Mouse (Mus musculus): ENCODE data around the gene Ltbp2.

Ltbp2 gene

DNA sequence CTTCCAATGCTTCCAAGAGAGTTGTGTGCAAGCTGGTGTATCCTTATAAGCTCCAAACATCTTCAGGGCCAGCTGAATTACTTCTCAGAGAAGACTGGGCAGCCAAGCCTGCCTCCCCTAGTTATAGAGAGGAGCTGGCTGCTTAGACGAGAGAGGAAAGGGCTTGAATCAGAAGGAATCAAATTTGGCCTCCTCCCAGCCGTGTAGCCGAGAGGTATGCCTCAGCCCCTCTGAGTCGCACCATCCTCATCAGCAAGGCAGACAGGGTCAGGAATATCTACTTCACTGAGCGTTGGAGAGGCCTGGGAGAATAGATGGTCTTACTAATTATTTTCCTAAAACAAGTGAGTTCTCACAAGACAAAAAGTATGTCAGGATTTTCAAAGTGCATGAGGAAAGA is 40.7 kb downstream of the Ltbp2 start:
- no peak for DNase-seq

DNA sequence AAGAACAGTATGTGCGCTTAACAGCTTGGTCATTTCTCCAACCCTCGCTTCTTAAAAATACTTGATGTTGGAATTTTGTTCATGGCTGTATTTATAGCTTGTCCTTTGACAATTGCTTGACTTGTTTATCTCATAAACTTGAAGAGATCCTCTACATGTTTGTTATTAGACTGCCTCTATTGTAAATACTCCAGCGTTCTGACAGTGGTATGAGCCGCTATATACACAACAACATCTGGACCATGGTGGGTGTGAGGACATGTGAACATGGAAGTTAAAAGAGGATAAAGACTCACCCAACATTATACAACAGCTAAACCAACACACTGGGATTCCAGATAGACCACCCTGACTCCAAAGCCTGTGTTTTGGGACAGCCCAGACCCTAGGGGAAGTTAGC is 41.6 kb downstream of the Ltbp2 start:
- no peak for DNase-seq

DNA sequence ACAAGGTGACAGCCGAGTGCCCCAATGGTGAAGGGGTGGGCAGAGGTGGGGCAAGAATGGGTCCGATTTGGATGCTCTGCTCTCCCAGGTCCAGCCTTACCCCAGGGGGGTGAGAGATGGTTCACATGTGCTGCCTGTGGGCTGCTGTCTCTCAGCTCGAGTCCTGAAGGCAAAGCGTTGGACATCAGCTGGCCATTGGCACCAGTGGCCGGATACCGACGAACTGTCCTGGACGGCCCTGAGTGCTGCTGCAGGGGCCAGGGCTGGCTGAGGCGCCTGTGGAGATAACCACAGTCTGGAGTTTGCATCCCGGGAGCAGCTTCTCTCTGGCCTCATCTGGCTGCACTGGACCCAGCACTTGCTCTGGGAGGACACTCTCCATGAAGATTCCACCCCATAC is 44.7 kb downstream of the Ltbp2 start:
- DNase-seq: peak; percentile 52 to 67

DNA sequence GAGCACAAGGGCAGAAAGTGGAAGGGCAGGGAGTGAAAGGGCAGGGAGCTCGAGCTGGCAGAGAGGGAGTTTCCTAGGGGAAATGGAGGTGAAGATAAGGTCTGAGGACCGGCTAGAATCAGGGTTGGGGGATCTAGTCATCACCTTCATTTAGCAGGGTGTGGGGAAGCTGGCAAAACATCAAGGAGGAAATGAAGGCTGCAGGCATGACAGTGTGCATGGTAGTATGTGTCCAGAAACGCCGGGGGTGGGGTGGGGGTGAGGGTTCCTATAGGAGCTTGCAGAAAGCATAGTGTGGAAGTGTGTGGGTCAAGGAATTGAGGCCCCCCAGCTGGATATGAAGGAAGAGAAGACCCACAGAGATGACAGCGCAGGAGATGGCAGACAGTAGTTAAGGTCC is 45.2 kb downstream of the Ltbp2 start:
- DNase-seq: peak; percentile 52 to 65

DNA sequence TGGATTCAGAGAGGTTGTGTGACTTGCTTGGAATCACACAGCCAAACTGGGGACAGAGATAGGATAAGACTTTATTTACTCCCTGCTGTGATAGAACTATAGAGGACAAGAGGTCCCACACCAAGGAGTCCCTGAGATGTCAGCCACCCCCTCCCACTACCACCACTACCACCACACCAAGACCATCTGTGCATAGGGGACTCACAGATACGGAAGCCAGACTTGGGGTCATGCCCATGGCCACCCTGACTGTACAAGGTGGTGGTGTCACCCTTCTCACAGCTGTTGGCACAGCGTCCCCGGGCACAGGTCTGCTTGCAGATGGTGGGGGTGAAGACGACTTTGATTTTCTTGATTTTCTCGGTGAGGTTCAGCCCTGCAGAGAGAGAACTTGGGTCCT is 45.9 kb downstream of the Ltbp2 start:
- DNase-seq: peak; percentile 48 to 51

DNA sequence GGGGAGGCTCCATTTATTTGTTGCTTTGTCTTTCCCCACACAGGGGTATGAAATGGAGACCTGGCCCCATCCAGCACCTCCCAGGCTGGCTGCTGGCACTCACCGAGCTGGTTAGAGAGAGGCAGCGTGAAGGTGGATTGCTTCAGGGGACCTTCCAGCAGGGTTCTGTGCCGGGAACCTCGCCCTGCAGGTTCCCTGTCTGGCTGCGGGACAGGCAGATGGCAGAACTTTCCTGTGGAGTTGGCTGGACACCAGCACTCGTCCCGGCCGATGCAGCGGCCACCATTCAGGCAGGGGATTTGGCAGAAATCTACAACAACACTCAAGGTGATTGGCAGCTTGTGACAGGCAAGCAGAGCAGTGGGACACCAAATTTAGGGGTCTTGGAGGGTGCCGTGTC is 46.4 kb downstream of the Ltbp2 start:
- DNase-seq: peak; percentile 84 to 88

DNA sequence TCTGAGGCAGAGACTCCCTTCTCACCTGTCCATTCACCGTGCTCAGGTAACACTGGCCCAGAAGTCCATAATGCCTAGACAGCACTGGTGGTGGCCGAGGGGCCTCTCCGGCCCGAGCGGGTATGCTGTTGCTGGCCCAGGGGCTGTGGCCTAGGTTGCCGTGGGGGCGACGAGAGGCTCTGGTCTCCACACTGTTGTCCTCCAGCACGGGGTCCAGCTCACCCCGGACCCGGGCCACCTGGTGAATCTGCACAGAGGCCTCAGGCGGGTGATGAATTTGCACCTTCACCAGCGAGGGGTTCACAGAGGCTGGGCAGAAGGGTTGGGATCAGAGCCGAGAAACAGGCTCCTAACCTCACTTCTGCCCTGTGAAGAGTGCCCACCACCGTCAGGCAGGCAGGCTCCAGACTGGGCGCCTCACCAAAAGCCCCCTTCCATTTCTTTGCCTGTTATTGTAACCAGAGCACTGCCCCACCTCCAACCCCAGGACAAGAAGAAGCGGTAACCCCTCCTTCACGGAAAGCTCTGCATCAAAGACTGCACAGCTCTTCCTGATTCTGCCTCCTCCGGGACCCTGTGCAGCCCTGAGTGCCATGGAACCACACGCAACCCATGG is 47.1 kb downstream of the Ltbp2 start:
- peak; percentile 38 to 44 for DNase-seq

DNA sequence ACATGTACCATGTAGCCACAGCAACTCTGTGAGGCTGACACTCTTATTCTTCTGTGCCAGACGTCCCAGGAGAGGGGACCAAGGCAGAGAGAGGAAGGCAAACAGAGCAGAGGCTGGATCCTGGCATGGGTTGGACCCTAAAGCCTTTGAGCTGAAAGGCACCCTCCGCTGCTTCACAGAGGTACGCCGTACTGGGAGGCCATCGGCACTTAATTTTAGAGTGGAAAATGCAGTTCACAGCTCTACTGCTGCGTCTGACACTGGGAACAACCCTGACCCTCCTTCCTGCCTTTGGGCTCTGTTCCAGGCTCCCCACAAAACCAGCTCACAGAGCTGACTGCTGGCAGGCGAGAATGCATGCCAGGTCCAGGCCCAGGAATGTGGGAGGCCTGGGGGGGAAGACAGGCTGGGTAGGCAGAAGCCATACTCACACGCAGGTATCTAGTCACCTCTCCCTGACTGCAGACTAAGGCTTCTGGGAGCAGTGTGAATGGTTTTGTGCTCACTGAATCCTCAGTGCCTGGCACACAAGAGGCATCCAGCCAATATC is 48.9 kb downstream of the Ltbp2 start:
- peak; percentile 56 to 67 for DNase-seq

DNA sequence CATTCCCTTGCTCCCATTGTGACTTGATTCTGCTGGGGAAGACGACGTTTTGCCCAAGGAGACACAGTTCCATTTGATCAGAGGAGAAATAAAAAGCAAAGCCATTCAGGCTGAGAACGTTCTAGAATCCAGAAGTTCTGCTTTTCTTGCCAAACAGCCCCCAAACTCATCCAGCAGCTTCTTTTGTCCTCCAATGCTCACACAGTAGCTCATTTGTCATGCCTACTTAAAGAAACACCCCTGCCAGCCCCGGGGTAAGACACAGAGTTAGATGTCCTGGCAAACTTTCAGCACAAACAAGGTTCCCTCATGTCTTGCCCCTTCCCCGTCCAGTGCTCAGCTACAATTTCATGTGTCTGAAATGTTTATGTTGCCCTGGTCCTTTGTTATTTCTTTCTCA is 52.1 kb downstream of the Ltbp2 start:
- DNase-seq: peak in 1 of 2 experiments; percentile 33

DNA sequence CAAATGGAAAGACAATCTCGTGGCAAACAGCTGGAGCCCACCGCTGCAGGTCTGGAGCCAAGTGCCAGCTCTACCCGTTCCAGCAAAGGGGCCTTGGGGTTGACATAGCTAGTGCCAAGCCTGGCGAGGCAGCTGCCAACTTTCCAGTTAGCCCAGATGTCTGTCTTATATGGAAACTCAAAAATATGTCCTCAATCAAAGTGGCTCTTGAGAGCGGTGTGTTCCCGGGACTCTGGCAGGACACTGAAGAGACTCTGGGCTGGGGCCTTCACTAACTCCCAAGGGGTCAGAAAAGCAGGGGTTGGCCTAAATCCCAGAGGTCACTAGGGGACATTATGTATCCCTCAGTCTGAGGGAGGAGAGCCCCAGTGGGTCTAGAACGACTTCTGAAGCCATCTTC is 52.7 kb downstream of the Ltbp2 start:
- peak in 1 of 2 experiments; percentile 65 for DNase-seq

DNA sequence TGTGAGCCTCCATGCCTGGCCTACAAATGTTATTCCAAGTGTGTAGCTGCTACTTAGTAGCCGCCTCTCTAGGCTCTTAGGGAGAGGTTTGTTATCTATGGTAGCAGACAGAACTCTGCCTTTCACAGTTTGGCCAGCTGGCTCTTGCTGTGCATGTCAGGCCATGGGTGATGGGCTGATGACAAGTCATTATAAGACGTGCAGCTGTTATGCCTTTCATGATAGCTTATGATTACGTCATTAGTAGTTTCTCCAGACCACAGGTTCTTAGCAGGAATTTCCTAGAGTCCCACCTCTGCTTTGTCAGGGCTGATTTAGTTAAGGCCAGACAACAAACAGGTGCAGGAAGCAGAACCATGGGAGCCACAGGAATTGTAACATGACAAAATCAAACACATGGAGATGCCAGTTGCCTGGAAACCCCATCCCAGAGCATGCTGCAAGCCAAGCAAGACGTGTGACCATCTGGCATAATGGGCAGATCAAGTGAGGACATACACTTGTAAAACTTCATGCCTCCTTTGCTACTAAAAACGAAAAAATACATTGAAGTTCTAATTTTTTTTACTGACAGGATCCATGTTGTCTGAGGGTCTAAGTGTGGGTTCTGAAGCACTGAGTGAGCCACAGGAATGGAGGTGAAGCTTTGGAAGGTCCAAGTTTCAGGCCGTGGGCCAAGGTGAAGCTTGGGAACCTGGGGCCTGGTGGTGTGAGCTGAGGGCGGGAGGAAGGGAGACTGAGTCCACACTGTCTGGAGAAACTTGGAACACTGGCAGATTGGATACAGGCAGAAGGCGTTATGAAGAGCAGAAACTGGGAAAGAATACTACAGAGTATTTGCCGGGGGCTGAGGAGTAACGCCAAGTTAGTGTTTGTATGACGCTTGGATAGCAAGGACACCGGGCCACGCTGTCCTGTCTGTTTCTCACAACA is 56.8 kb downstream of the Ltbp2 start:
- peak; percentile 80 to 84 for DNase-seq

DNA sequence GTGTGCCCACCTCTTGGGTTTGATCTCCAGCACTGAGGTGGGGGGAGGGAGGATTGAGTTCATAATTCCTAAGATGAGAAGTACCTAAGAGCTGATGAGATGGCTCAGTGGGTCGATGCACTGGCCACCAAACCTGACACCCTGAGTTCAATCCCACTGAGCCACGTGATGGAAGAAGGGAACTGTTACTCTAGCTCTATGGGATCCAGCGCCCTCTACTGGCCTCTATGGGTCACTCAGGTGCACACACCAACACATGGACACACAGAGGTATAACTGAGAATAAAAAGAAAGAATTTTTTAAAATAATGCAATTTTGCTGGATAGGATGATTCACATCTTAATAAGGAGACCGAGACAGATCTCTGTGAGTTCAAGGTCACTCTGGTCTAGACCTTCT is 57.8 kb downstream of the Ltbp2 start:
- peak in 1 of 2 experiments; percentile 54 for DNase-seq

DNA sequence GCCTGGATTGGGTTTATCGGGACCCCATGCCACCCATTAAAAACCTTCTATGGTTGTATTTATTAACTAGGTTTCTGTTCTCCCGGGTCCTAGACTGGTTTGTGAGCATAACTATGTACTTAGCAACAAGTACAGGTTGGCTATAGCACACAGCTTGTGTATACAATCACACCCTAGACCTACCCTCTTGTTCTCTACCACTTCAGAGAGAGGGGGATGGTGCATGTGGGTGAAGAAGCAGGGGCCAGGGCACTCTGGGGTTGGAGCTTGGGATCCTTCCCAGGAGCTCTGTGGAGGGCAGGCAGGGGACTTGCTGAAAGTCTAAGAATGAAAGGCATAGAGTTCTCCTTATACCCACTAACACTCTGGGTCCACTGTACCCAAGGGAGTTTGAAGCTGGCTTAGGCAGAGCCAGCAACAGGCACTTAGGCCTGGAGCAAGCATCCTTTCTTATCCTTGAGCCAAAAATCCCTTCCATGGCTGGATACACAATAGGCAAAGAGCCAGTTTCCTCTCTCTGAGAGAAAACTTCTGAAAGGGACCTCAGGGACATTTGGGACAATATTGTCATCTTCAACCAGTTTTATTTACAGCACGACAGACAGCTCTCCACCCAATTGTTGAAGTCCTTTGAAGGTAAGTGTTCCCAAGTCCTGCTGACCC is 61.5 kb downstream of the Ltbp2 start:
- DNase-seq: no peak

DNA sequence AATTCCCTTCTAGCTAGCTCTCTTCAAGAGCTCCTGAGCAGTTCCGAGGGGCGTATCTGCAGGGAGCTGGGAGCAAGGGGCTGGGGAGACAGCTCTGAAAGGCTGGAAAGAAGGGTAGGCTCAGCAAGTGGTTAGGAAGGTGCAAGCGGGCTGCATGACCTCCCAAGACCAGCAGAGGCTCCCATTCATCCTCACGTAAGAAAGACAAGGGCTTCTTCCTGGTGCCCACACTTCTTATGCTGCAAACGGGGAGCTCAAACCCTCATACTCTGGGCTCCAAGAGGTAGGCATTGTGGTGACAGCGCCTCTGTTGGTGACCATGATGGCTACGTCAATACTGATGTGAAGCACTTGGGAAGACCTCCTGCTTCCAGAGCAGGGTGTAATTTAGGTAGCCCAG is 62.6 kb downstream of the Ltbp2 start:
- DNase-seq: peak; percentile 54 to 64

DNA sequence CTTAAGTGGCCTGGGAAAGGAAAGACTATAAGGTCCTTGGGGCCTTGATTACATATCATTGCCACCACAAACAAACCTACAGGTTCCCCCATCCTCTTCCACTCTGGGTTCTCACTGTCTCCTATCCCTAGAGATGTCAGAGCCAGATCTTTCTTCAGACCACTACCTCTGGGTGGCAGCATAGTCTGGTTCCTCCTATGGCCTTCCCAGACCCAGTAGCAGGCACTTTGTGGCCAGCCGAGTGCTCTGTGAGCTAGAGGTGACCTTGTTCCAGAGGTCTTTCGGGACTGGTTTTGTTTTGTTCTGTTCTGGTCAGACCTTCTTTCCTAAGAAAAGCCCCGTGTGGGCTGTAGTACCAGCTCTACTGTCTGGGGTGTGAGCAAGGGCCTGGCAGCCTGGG is 64.3 kb downstream of the Ltbp2 start:
- peak; percentile 65 for DNase-seq

DNA sequence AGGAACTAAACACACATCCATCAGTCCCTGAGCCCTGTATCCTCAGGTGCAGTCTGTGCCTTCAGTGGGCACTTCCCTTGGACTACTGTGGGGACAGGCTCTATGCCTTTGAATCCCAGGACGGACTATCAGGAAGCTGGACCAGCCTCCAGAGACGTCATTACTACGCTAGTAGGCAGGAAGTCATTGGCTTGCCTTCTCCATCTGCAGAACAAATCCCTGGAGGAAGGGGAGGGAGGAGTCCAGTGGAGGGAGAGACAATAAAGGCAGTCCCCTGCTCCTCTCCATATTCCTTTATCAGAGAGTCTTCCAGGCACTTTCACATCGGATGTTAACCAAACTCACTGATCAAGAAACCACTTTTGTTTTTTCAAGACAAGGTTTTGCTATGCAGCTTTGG is 64.8 kb downstream of the Ltbp2 start:
- no peak for DNase-seq

DNA sequence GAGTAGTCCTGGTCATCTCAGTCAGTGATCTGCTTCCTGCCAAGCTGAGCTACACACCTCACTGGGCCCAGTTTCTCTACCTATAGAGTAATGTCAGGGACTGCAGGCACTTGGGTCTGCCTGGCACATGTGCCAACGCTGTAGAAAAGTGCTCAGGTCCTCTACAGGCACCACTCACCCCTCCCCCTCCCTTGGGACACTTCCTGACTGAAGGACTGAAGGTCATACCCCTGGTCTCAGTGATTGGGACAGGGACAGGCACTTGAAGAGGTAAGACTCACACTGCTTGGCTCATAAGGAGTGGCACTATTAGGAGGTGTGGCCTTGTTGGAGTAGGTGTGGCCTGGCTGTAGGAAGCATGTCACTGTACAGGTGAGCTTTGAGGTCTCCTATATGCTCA is 65.5 kb downstream of the Ltbp2 start:
- DNase-seq: no peak

DNA sequence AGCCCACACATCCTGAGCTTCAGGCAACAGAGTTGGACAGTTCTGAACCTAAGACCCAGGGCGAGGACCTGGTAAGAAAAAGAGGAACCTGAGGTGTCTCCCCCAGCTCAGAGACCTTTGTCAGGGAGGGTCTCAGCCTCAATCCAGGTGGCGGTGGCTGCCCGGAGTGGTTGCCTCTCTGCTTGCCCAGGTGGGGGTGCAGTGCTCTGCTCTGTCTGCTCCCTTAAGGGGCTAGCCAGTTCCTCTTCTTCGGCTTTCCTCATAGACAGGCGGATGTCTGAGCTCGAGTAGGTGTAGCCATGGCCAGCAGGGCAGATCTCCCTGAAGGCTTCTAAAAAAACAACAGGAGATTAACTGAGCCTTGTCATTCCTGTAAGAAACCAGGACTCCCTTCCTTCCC is 67.3 kb downstream of the Ltbp2 start:
- DNase-seq: no peak

DNA sequence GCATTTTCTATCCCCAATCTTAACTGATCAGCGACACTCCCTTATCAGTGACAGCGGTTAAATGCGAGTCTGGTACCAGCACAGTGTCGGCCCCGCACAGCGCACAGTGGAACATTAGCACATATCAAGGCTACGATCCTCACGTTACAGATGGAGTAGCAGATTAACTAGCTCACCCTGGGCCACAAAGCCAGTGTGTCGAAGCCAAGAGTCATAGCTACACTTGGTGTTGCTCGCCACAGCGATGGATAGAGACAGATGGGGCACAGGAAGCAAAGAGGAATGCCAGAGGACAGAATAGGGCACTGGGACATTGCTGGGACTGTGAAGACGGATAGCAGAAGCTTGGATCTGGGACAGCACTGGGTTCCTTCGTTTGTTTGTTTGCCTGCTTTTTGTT is 69.0 kb downstream of the Ltbp2 start:
- DNase-seq: peak; percentile 78 to 83

DNA sequence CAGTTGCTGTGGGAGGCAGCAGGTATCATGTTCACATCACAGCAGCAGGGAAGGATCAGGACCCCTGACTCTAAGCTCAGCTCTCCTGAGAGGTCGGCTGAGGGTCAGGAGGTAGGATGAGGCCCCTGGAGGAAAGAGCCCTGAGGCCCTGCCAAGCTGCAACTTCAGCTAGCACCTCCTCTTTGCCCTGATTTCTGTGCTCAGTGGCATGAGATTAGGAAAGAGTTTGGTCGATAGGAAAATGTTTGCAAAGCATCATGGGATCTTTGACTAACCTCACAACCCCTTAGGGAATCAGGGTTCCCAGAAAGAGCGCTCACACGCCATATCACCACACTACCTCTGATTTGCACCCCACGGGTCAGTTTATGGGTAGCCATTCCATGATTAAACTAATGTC is 69.6 kb downstream of the Ltbp2 start:
- DNase-seq: no peak

DNA sequence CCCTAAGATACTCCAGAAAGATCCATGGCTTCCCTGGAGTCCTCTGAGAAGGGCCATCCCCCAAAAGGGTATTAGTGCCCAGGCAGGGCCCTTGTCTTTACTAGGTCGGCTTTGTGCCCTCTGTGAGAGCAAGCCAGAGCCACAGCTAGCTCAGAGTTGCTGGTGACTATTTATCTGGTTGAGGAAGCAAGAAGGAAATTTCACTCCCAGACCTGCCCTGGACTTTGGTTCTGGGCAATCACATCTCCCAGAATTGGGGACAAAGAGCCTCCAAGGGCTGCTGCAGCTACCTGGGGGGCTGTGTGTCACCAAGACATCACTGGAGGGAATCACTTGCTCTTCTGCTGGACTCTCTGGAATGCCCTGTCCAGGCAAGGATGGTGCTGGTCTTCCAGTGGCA is 70.3 kb downstream of the Ltbp2 start:
- no peak for DNase-seq

DNA sequence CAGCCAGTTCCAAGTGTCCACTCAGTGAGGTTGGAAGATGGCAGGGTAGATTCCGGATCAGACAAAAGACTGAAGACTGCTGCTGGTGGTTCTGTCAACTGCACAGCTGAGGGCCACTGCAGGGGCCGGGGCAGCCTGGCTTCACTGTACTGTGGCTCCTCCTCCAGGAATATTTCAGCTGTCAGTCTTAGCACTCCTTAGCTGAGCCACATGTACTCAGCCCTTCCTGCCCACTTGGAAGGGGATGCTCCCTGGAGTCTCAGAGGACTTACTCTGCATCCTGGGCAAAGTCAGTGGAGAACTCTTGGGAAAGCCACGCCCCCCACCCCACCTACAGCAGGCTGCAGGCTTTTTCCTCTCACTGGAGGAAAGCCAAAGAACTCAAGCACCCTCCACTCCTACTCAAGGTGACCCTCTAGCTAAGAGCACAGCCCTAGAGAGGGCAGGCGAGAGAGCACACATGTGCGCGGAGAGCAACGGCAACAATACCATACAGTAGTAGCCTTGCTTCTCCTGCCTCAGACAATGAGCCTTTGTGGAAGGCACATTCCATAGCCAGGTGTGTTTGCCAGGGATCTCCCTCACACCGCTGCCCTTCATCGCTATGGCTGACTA is 71.0 kb downstream of the Ltbp2 start:
- no peak for DNase-seq

DNA sequence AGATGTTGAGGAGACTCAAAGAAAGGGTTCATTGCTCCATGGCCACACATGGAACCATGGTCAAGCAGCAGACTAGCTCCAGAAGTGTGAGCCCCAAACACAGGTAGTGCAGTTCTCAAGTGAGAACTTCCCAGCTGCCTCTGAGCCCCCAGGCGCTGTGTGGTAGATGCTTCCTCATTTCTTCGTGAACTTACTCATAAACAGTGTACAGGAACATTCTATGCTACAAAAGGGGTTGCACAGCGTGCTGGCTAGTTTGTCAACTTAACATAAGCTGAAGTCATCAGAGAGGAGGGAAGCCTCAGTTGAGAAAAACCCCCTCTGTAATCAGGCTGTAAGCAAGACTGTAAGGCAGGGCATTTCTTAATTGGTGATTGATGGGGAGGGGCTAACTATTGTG is 73.7 kb downstream of the Ltbp2 start:
- no peak for DNase-seq
